Comparison of ENCODE assay signal across 15 mouse cellular contexts in the genomic region with DNA sequence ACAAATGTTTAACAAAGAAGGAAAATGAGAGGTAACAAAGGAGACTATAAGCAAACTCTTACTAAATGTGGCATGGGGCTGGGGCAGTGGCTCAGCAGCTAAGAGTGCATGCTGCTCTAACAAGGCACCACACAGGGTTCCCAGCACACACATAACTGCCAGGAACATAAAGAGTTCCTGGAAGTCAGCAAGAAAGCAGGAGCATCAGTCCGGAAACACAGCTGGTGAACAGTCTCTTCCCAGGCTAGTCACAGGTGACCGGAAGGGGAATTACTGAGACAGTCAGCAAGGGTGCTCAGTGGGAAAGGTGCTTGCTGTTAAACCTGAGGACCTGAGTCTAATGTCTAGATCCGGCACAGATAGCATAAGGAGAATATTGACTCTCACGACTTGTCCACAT.
"Had no signal": no experiment of that assay in that cellular context is flagged by ENCODE, and none has a peak within 500 bp of the region (broad histone marks: within the 10 kb centered on the region; RNA-seq: fewer than 3 reads in every experiment).

No protein-coding gene starts in this region.

- H3K9ac ChIP-seq: limb, embryonic 15.5 days; liver, embryonic 12.5 days; liver, embryonic 14.5 days; lung, embryonic 14.5 days; midbrain, embryonic 12.5 days; neural tube, embryonic 12.5 days; stomach, embryonic 15.5 days had no signal

- H3K4me1 ChIP-seq: limb, embryonic 15.5 days; liver, embryonic 12.5 days; neural tube, embryonic 12.5 days; stomach, embryonic 15.5 days had no signal

- H3K4me3 ChIP-seq: limb, embryonic 15.5 days; liver, embryonic 12.5 days; midbrain, embryonic 12.5 days; neural tube, embryonic 12.5 days; stomach, embryonic 15.5 days had no signal

- ATAC-seq: liver, embryonic 12.5 days had no signal

- H3K36me3 ChIP-seq: stomach, embryonic 15.5 days had no signal

- H3K27me3 ChIP-seq: limb, embryonic 15.5 days; liver, embryonic 12.5 days; midbrain, embryonic 12.5 days; neural tube, embryonic 12.5 days; stomach, embryonic 15.5 days had no signal

- H3K27ac ChIP-seq: limb, embryonic 15.5 days; liver, embryonic 12.5 days; liver, embryonic 14.5 days; midbrain, embryonic 12.5 days; neural tube, embryonic 12.5 days; stomach, embryonic 15.5 days; stomach, postnatal 0 days had no signal

- H3K4me2 ChIP-seq: limb, embryonic 15.5 days; liver, embryonic 12.5 days; lung, embryonic 14.5 days; midbrain, embryonic 12.5 days; neural tube, embryonic 12.5 days; stomach, embryonic 15.5 days had no signal

- H3K9me3 ChIP-seq: limb, embryonic 15.5 days; liver, embryonic 12.5 days; midbrain, embryonic 12.5 days; neural tube, embryonic 12.5 days; stomach, embryonic 15.5 days had no signal

- DNase-seq: lung, adult 18-20 months; lung, embryonic 14.5 days; lung, postnatal 10 days; lung, postnatal 4 days; right cerebral cortex, postnatal 14 days; thymus, adult 18-20 months; thymus, postnatal 14 days; thymus, postnatal 36 days had no signal
